Mouse (Mus musculus): Measurements from ENCODE around the gene Pla2g2f. TPM values are rescaled to one million over a fixed set of nuclear protein-coding genes. Genes with fewer than 3 reads are reported as not detected.
A peak's percentile ranks its signal among the peaks of the same experiment; 100 is the strongest.

Gene Pla2g2f
- total RNA-seq, 2 experiments from 2014 or later, result 1.6 to 2.3 TPM

DNA sequence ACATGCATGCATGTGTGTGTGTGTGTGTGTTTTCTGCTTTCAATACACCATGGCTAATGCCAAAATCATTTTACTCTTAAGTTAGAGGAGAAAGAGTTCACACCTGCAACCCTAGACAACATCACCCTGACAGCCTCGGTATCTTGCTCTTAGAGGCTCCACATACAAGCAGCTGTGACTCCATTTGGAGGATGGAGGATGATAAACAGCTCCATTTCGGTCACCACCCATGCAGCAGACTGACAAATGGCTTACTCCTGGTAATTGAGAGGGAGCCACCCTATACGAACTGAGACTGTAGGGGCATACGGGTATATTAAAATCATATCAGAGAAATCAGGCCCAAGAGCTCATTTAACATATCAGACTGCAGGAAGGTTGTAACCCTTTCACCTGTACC, 31.0 kb upstream of the Pla2g2f start:
- no peak for DNase-seq (ENCODE audit: low spot score in 2 of 2)
- Histone ChIP-seq H3K27ac (peak overlapping the region; percentile 18; the same call in 1 of the 2 replicates), H3K4me3 (no peak overlapping the region)
- TF ChIP-seq CTCF (conservative IDR thresholded peaks at IDR 0.05), result no peak

DNA sequence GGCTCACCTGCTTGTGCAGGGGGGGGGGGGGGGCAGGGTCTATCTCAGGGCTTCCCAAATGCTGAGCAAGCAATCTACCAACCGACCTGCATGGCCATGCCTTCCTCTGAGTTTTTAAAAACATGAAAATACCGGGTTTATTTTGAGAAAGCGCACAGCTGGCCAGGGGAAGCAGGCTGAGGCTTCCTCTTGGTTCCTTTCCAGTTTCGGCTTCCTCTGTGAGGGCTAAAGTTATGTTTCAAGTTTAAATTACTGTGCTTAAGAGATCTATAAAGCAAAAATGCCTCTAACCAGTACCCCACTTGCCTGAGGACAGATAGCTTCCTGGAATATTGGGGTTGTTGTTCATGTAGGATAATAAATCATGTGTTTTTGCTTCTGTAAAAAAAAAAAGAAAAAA, 28.7 kb upstream of the Pla2g2f start:
- Histone ChIP-seq H3K27ac (no peak overlapping the region), H3K4me3 (no peak overlapping the region)
- no peak for TF ChIP-seq CTCF (conservative IDR thresholded peaks at IDR 0.05)
- DNase-seq (ENCODE audit: low spot score in 2 of 2), result no peak

DNA sequence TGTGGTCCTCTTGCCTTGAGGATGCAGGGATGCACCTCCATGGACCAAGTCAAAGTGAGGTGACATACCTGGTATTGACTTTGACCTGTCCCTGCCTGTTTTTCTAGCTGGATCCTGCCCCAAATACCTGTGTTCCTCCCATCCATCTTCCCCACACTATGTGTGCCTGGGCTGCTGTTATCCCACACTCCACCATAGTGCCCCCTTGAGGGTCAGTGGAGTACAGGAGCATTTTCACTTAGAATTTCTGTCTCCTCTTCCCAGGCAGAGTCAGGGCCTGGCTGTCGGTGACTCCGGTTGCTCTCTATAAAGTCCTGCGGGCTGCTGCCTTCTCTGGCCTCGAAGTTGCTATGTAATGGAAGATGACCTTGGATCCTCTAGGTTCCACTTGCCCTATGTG, 28.3 kb upstream of the Pla2g2f start:
- DNase-seq (ENCODE audit: low spot score in 2 of 2), result no peak
- Histone ChIP-seq H3K27ac (no peak overlapping the region), H3K4me3 (no peak overlapping the region)
- TF ChIP-seq CTCF (conservative IDR thresholded peaks at IDR 0.05), result peak; percentile 54

DNA sequence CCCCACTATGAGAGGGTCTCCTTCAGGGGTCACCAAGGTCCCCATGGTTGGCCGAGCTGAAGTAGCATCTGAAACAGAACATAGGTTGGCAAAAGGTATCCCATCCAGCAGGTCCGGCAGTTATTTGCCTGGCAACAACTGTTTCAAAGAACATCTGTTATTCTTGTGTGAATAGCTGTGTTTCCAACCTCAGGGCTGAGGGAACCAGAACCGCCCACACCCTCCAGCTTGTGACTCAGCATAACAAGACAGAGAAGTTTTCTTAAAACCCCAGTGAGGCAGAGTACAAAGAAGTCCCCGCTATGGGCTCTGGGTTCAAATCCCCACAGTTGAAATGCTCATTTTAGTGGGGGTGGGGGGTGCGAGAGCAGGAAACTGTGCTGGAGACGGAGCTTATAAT, 24.7 kb upstream of the Pla2g2f start:
- DNase-seq (ENCODE audit: low spot score in 2 of 2), result peak; percentile 43 to 53
- H3K4me3 ChIP-seq, result no peak overlapping the region
- H3K27ac ChIP-seq, result no peak overlapping the region; the same call in 1 of the 2 replicates
- TF ChIP-seq CTCF (conservative IDR thresholded peaks at IDR 0.05), result no peak

DNA sequence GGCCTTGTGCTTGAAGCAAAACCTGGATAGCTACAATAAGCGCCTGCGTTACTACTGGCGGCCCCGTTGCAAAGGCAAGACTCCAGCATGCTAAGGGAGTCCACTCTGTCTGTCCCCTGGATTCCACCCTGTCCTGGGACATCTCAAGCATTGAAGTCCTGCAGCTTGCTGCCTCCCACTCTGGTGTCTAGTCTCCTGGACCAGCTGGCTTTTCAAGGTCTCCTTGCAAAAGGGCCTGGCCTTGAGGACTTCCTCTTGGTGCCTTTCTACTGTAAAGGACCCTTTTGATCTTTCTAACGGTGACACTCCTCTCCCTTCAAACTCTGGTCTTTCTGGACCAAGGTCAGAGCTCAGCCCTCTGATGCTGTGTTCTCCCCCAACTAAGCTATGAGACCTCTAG, 22.9 kb upstream of the Pla2g2f start:
- no peak for TF ChIP-seq CTCF (conservative IDR thresholded peaks at IDR 0.05)
- no peak for DNase-seq (ENCODE audit: low spot score in 2 of 2)
- Histone ChIP-seq H3K27ac (no peak overlapping the region), H3K4me3 (no peak overlapping the region)

DNA sequence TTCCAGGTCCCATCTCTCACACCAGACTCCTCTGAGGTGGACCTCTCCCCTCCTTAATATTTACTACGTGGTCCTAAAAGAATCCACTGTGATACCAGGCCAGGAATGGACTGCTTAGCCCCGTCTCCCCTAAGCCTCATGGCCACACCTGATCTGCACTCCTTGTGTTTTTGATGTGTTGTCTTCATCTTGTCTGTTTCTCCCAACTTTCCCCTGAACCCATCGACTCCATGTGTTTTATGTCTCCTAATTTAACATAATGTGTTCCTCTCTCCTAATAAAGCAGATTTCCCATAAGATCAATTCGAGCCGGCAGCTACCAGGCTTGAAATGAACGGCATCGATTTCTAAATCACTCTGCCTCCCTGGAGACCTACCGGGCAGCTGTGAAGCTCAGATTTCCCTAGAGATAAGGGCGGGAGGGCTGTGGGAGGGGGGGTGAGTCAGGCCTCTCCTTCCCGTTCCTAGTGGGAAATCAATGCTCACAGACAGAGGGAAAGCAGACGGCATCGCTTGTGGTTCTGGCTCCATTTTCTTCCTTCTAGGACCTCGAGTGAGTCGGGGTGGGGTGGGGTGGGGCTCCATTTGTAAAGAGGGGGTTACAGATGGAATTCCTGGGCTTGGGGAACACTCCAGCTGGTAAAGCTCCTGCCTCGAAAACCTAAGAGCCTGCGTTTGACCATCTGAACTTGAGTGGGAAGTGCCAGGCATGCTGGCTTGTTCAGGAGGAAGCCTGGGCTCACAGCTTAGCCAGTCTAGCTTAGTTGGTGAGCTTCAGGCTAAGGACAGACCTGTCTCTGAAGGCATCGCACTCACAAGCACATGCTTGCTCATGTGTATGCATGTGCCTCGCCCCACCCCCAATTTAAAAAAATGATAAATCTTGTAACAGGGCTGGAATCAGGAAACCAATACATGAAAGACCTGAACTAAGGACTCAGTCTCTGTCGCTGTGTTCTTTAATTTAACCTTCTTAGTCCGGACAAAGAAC, 20.3 kb upstream of the Pla2g2f start:
- H3K27ac ChIP-seq, result peak overlapping the region; percentile 57
- TF ChIP-seq CTCF (conservative IDR thresholded peaks at IDR 0.05), result no peak

DNA sequence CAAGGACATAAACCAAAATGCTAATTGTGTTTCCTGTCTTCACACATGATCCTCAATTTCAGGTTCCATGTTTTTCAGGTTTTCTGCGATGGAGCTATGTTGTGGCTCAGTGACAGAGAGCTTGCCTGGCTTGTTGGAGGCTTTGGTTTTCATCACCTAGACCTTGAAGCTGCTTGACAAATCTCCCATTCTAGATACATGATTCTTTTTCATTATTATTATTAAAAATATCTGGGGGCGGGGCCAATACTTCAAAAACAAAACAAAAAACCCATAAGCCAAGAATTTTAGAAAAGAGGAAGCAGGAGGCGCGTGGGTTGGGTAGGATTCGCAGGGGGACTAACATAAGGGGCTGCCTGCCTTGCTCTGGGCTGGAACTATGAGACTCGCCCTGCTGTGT, 18.0 kb upstream of the Pla2g2f start, which contains the start of gene Pla2g2d:
Gene Pla2g2d, plus strand, starts transcription at position 301 of the 400 bp plus-strand sequence.
- H3K4me3 ChIP-seq, result no peak within 1 kb of the TSS
- no peak for TF ChIP-seq CTCF (conservative IDR thresholded peaks at IDR 0.05)
- DNase-seq (ENCODE audit: low spot score in 2 of 2), result no peak
- peak within 1 kb of the TSS; percentile 76 for H3K27ac ChIP-seq

More for the DNA sequence above, 20.3 kb upstream of the Pla2g2f start:
- no peak for DNase-seq (ENCODE audit: low spot score in 2 of 2)
- no peak overlapping the region for H3K4me3 ChIP-seq

DNA sequence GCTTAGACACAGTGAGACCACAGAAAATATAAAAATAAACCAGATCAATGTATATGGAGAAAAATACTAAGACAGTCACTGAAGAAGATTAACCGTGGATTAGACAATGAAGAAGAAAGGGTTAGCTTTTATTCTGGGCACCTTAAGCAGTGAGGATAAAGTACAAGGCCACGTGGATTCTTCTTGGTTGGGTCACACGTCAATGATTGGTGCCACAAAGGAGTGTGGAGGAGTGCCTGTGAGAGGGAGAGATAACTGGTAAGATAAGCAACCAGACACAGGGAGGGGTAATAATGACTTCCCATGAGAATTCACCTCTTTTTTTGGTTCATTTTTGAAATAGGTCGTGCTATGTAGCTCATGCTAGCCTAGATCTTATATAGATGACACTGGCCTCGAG, 15.0 kb upstream of the Pla2g2f start:
- no peak overlapping the region for H3K4me3 ChIP-seq
- H3K27ac ChIP-seq, result no peak overlapping the region
- TF ChIP-seq CTCF (conservative IDR thresholded peaks at IDR 0.05), result no peak
- no peak for DNase-seq (ENCODE audit: low spot score in 2 of 2)

DNA sequence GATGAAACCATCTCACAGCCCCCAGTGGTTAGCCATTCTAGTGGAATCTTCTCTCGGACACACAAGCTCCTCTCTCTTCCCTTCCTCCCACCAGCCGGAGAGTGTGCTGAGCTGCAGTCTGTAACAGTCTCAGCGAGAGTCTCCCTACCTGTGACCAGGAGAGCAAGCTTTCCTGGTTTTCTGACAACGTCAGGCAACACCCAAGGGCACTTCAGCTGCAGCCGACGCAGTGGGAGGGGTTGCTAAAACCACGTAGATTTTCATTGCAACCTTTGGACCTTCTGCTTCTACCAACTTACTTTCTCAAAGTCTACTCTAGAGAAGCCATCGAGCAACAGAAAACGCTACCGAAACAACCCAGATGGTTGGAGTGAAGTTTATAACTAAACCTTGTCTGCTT, 14.5 kb upstream of the Pla2g2f start:
- no peak overlapping the region for H3K27ac ChIP-seq
- no peak for TF ChIP-seq CTCF (conservative IDR thresholded peaks at IDR 0.05)
- H3K4me3 ChIP-seq, result no peak overlapping the region
- no peak for DNase-seq (ENCODE audit: low spot score in 2 of 2)

DNA sequence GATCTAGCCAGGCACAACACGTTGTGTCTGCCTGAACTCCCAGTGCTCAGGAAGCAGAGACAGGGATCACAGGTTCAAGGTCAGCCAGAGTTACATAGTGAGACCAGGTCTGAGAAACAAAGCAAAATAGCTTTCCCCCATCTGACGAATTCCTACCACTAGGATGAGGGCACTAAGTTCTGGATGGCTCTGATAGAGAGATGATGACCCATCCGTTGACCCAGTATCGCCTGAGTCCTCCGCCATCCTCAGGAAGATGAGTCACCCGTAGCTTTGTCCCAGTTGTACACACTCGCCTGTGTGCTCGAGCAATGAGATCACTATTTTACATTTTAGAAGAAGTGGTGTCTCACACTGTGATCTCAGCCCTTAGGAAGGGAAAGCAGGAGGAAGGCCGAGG, 4.8 kb upstream of the Pla2g2f start:
- H3K4me3 ChIP-seq, result no peak overlapping the region
- no peak for DNase-seq (ENCODE audit: low spot score in 2 of 2)
- TF ChIP-seq CTCF (conservative IDR thresholded peaks at IDR 0.05), result no peak
- H3K27ac ChIP-seq, result no peak overlapping the region

DNA sequence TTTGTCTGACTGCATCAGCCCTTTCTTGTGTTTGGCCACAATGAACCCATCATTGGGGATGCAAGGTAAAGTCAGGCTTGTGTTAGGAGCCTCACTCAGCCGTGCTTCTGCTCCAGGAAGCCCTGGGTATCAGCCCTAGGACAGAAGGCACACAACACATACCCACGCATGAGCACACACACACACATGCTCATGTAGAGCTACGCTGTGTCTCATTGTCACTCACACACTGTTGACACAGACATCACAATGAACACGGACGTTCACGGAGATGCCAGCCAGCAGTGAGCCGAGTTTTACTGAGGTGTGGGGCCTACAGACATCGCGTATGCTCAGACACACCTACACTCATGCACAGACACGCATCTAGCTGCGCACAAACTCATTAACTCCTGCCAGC, 1.4 kb downstream of the Pla2g2f start:
- H3K27ac ChIP-seq, result peak overlapping the region; percentile 64
- no peak for DNase-seq (ENCODE audit: low spot score in 2 of 2)
- H3K4me3 ChIP-seq, result no peak overlapping the region
- no peak for TF ChIP-seq CTCF (conservative IDR thresholded peaks at IDR 0.05)

DNA sequence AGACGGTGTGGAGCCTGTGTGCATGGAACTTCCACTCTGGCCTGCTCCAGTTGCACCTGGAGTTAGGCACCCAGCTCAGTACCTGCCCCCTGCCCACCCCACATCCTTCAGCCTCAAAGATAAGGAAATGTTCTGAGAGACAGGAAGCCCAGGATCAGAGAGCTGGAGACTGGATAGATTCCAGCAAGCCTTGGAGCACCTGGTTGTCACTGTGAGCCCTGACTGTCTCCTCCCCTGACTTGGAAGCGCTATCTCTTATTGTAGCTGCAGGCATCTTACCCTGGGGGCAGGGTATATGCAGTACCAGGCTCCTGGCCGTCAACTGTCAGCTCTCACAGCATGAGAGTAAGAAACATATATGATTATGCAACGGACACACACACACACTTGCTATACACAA, 2.0 kb downstream of the Pla2g2f start:
- no peak for TF ChIP-seq CTCF (conservative IDR thresholded peaks at IDR 0.05)
- no peak for DNase-seq (ENCODE audit: low spot score in 2 of 2)
- H3K27ac ChIP-seq, result peak overlapping the region; percentile 64
- H3K4me3 ChIP-seq, result no peak overlapping the region

DNA sequence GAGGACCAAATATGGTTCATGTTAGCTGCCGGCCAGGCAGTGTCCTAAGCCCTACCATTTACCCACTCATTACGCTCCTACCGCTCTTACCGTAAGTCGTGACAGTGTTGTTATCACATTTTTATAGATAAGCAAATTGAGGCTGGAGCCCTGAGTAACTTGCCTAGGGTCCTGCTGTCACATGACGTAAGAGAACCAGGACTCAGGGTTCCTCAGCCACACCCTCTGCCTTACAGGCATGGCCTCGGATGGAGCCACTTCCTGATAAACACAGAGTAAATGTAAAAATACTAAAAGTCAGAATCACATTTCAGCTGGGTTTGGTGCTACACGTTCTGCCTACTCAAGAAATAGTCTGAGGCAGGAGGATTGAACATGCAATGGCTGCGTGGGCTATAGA, 3.0 kb downstream of the Pla2g2f start:
- DNase-seq (ENCODE audit: low spot score in 2 of 2), result no peak
- no peak overlapping the region for H3K27ac ChIP-seq
- TF ChIP-seq CTCF (conservative IDR thresholded peaks at IDR 0.05), result no peak
- no peak overlapping the region for H3K4me3 ChIP-seq

DNA sequence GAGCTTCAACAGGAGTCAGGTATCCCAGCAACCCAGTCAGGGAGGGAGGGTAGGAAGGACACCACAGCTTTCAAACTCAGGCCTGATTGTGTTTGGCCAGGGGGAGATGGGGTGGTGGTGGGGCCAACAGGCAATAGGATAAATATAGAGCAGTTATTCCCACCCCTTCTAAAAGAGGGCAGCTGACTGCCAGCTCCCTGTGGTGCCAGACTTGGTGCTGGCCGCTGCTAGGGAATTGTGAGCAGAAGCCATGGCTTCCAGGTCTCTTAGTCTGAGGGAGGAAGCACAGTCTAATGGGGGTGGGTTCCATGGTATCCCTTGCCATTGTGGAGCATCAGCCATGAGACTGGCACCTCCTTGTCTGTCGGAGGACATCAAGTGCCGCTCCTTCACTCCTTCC, 3.8 kb downstream of the Pla2g2f start:
- Histone ChIP-seq H3K27ac (no peak overlapping the region), H3K4me3 (no peak overlapping the region)
- no peak for TF ChIP-seq CTCF (conservative IDR thresholded peaks at IDR 0.05)
- DNase-seq (ENCODE audit: low spot score in 2 of 2), result no peak

All from layer of hippocampus, adult 2 months (tissue).